Mouse (Mus musculus): ENCODE data around the gene Mtif2.

- no peak for TF ChIP-seq CTCF (IDR thresholded peaks at IDR 0.05; ENCODE audit: borderline replicate concordance, insufficient read depth, low read depth, low read length)
- no peak for TF ChIP-seq POLR2A (IDR thresholded peaks at IDR 0.05; ENCODE audit: borderline replicate concordance, insufficient read depth, low read length)
These were observed 13.2 kb upstream of the Mtif2 start for GRCm38 (mm10) chr11:29512818-29513535.

All from cerebellum, adult 2 months (tissue).